Mouse (Mus musculus) testis, adult 2 months (tissue): Measurements from ENCODE around the gene Scyl2.

Experiments used
- CTCF ChIP-seq: fragments of 200-500 bp; IDR thresholded peaks from 2 replicates; pipeline ENCODE4 v1.5.1; 2012; ENCODE audit warnings: low read depth, mild to moderate bottlenecking, inconsistent platforms, low read length, moderate library complexity; ENCODE audit not compliant: control insufficient read depth, insufficient read depth, insufficient replicate concordance
- POLR2A ChIP-seq: fragments of 200-500 bp; IDR thresholded peaks from 2 replicates; pipeline ENCODE4 v1.6.1; 2012; ENCODE audit warnings: low read depth, mild to moderate bottlenecking, inconsistent platforms, low read length, moderate library complexity; ENCODE audit not compliant: control insufficient read depth

DNA sequence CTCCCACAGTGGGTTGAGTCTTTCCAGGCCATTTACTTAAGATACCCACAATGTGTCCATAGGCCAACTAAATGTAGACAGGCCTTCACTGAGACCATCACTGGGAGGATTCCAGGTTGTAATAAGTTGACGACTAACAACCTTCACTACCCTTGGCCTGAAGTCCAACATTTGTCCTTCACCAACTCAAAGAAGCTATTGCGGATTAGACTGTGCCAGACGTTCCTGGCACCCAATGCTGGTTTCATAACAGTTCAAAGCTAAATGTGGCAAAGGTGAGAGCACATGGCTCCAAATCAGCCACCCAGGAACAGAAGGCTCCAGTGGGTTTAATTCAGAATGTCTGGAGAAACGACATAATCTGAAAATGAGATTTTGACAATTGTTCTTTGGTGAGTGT, 53.0 kb downstream of the Scyl2 start:
- TF ChIP-seq CTCF (no peak), POLR2A (no peak)
